Mouse (Mus musculus): ENCODE data around the gene Agpat3.

The Agpat3 gene

GRCm38 (mm10) chr10:78296980-78297379 lies 55.3 kb downstream of the Agpat3 start:
- no peak for DNase-seq (ENCODE audit: low spot score in 2 of 2)

GRCm38 (mm10) chr10:78296371-78296770 lies 55.9 kb downstream of the Agpat3 start:
- no peak for DNase-seq (ENCODE audit: low spot score in 2 of 2)

GRCm38 (mm10) chr10:78293576-78293975 lies 58.7 kb downstream of the Agpat3 start:
- DNase-seq (ENCODE audit: low spot score in 2 of 2) = no peak

GRCm38 (mm10) chr10:78292381-78292780 lies 59.9 kb downstream of the Agpat3 start:
- DNase-seq (ENCODE audit: low spot score in 2 of 2) = no peak

GRCm38 (mm10) chr10:78290730-78291535 lies 61.4 kb downstream of the Agpat3 start:
- no peak for DNase-seq (ENCODE audit: low spot score in 2 of 2)

GRCm38 (mm10) chr10:78288896-78289295 lies 63.4 kb downstream of the Agpat3 start:
- DNase-seq (ENCODE audit: low spot score in 2 of 2) = no peak

- no peak for DNase-seq (ENCODE audit: low spot score in 2 of 2)
Measured at GRCm38 (mm10) chr10:78288135-78288534, 64.2 kb downstream of the Agpat3 start.

- no peak for DNase-seq (ENCODE audit: low spot score in 2 of 2)
Measured at GRCm38 (mm10) chr10:78287465-78288132, 64.7 kb downstream of the Agpat3 start.

- DNase-seq (ENCODE audit: low spot score in 2 of 2) = no peak
Measured at GRCm38 (mm10) chr10:78285959-78286358, 66.3 kb downstream of the Agpat3 start.

GRCm38 (mm10) chr10:78285409-78285808 lies 66.9 kb downstream of the Agpat3 start:
- DNase-seq (ENCODE audit: low spot score in 2 of 2) = no peak

GRCm38 (mm10) chr10:78284812-78285211 lies 67.5 kb downstream of the Agpat3 start:
- no peak for DNase-seq (ENCODE audit: low spot score in 2 of 2)

GRCm38 (mm10) chr10:78282411-78282810 lies 69.9 kb downstream of the Agpat3 start:
- no peak for DNase-seq (ENCODE audit: low spot score in 2 of 2)

GRCm38 (mm10) chr10:78280486-78280885 lies 71.8 kb downstream of the Agpat3 start:
- DNase-seq (ENCODE audit: low spot score in 2 of 2) = no peak

GRCm38 (mm10) chr10:78279210-78279609 lies 73.1 kb downstream of the Agpat3 start:
- DNase-seq (ENCODE audit: low spot score in 2 of 2) = no peak

- DNase-seq (ENCODE audit: low spot score in 2 of 2) = no peak
Measured at GRCm38 (mm10) chr10:78277835-78278234, 74.5 kb downstream of the Agpat3 start.

- no peak for DNase-seq (ENCODE audit: low spot score in 2 of 2)
Measured at GRCm38 (mm10) chr10:78276242-78276641, 76.0 kb downstream of the Agpat3 start.

GRCm38 (mm10) chr10:78272932-78273331 lies 79.4 kb downstream of the Agpat3 start:
- DNase-seq (ENCODE audit: low spot score in 2 of 2) = no peak

- DNase-seq (ENCODE audit: low spot score in 2 of 2) = no peak
Measured at GRCm38 (mm10) chr10:78265881-78266280, 86.4 kb downstream of the Agpat3 start.

- DNase-seq (ENCODE audit: low spot score in 2 of 2) = no peak
Measured at GRCm38 (mm10) chr10:78264735-78265134, 87.6 kb downstream of the Agpat3 start.

- DNase-seq (ENCODE audit: low spot score in 2 of 2) = no peak
Measured at GRCm38 (mm10) chr10:78260916-78261650, 91.2 kb downstream of the Agpat3 start.

- DNase-seq (ENCODE audit: low spot score in 2 of 2) = no peak
Measured at GRCm38 (mm10) chr10:78260322-78260721, 92.0 kb downstream of the Agpat3 start.

GRCm38 (mm10) chr10:78259702-78260101 lies 92.6 kb downstream of the Agpat3 start:
- DNase-seq (ENCODE audit: low spot score in 2 of 2) = no peak
